Mouse (Mus musculus): ENCODE measurements around the gene Arhgef38. TPM values are rescaled to one million over a fixed set of nuclear protein-coding genes. Genes with fewer than 3 reads are reported as not detected.

The Arhgef38 gene
- polyA plus RNA-seq, 1 experiment from 2014 or later: not detected

DNA sequence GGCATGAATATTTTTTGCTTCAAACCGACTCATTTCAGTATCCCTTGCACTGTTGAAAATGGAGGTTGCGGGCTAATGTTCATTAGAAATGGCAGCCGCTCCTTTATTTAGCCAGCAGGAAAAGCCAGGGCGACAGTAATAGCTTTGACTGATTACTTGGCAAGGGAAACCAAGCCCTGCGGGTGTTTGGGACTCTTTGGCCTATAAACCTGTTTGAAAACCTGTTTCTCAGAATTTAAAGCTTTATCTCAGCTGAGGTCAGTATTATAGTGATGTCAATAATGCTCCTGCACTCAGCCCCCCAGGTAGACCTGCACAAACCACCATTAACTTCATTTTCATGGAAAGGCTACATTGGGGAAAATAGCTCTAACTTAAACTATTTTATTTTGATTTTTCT lies 76.5 kb downstream of the Arhgef38 start:
- H3K9me3 ChIP-seq (ENCODE audit: control insufficient read depth, low read length): no peaks in the 10 kb centered on the region
- ATAC-seq (replicated peaks; ENCODE audit: low FRiP score): no peak
- no peak overlapping the region for H3K9ac ChIP-seq (ENCODE audit: low read depth, low read length)
- H3K36me3 ChIP-seq (ENCODE audit: control insufficient read depth, insufficient read depth, low read length): no peaks in the 10 kb centered on the region
- no peak for DNase-seq (ENCODE audit: low spot score)
- 74% methylated on average over 5 of the region's 5 CpGs for WGBS
- no peak overlapping the region for H3K4me3 ChIP-seq (ENCODE audit: low read depth, low read length)
- H3K27me3 ChIP-seq (replicated peaks; ENCODE audit: control insufficient read depth, insufficient read depth, low read length): no peaks in the 10 kb centered on the region
- no peak overlapping the region for H3K27ac ChIP-seq (ENCODE audit: low read depth, low read length)
- H3K4me1 ChIP-seq (replicated peaks; ENCODE audit: control insufficient read depth, insufficient read depth, low read length): no peaks in the 10 kb centered on the region
- no peak overlapping the region for H3K4me2 ChIP-seq

DNA sequence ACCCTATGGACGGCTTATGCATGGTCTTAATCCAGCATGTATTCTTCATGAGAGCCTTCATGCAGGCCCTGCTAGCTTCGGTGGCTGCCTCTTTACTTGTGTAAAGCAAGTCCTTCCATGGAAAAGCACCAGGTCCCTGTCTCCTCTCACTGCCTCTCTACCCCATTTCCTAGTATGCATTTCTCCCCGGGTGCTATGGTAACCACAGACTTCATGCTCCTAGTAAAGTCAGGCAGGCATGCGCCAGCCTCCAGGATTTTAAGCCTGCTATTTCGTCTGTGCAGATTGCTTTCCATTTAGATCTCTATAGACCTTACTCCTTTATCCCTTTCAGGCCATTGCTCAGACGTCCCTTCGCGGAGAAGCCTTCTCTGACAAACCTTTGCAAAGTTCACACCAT lies 80.1 kb downstream of the Arhgef38 start:
- H3K36me3 ChIP-seq (ENCODE audit: control insufficient read depth, insufficient read depth, low read length): no peaks in the 10 kb centered on the region
- ATAC-seq (replicated peaks; ENCODE audit: low FRiP score) (no peak), DNase-seq (ENCODE audit: low spot score) (no peak)
- H3K27me3 ChIP-seq (replicated peaks; ENCODE audit: control insufficient read depth, insufficient read depth, low read length): no peaks in the 10 kb centered on the region
- WGBS: 80% methylated on average over 8 of the region's 8 CpGs
- no peak overlapping the region for H3K4me2 ChIP-seq
- H3K9ac ChIP-seq (ENCODE audit: low read depth, low read length): no peak overlapping the region
- no peaks in the 10 kb centered on the region for H3K9me3 ChIP-seq (ENCODE audit: control insufficient read depth, low read length)
- no peaks in the 10 kb centered on the region for H3K4me1 ChIP-seq (replicated peaks; ENCODE audit: control insufficient read depth, insufficient read depth, low read length)
- H3K27ac ChIP-seq (ENCODE audit: low read depth, low read length): no peak overlapping the region
- no peak overlapping the region for H3K4me3 ChIP-seq (ENCODE audit: low read depth, low read length)

- no peaks in the 10 kb centered on the region for H3K4me1 ChIP-seq (replicated peaks; ENCODE audit: control insufficient read depth, insufficient read depth, low read length)
- no peaks in the 10 kb centered on the region for H3K27me3 ChIP-seq (replicated peaks; ENCODE audit: control insufficient read depth, insufficient read depth, low read length)
- DNase-seq (ENCODE audit: low spot score) (no peak), ATAC-seq (replicated peaks; ENCODE audit: low FRiP score) (no peak)
- no peaks in the 10 kb centered on the region for H3K36me3 ChIP-seq (ENCODE audit: control insufficient read depth, insufficient read depth, low read length)
- whole genome bisulfite sequencing: 77% methylated on average over 6 of the region's 6 CpGs
- H3K27ac ChIP-seq (ENCODE audit: low read depth, low read length): no peak overlapping the region
- no peak overlapping the region for H3K4me2 ChIP-seq
- H3K9ac ChIP-seq (ENCODE audit: low read depth, low read length): no peak overlapping the region
- H3K4me3 ChIP-seq (ENCODE audit: low read depth, low read length): no peak overlapping the region
- no peaks in the 10 kb centered on the region for H3K9me3 ChIP-seq (ENCODE audit: control insufficient read depth, low read length)
Observed at GRCm38 (mm10) chr3:133153629-133154028, 81.1 kb downstream of the Arhgef38 start.

DNA sequence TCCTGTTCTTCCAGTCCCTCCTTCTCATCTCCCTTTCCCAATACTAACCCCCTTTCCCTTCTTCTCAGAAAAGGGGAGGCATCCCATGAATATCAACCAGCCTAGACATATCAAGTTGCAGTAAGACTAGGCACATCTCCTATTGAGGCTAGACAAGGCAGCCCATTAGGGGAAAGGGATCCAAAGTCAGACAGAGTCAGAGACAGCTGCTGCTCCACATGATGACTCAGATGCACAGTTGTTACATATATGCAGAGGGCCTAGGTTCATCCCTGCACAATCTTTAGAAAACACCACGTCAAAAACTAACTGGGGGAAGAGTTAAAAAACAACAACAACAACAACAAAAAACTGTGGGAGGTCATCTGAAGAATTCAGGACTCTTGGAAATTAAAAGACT lies 81.9 kb downstream of the Arhgef38 start:
- no peak overlapping the region for H3K4me2 ChIP-seq
- 53% methylated on average over 1 of the region's 1 CpGs for WGBS

GRCm38 (mm10) chr3:133151629-133152028 lies 83.1 kb downstream of the Arhgef38 start:
- Histone ChIP-seq H3K9me3 (ENCODE audit: control insufficient read depth, low read length) (no peaks in the 10 kb centered on the region), H3K4me1 (replicated peaks; ENCODE audit: control insufficient read depth, insufficient read depth, low read length) (no peaks in the 10 kb centered on the region), H3K36me3 (ENCODE audit: control insufficient read depth, insufficient read depth, low read length) (no peaks in the 10 kb centered on the region), H3K27me3 (replicated peaks; ENCODE audit: control insufficient read depth, insufficient read depth, low read length) (no peaks in the 10 kb centered on the region), H3K4me2 (no peak overlapping the region), H3K27ac (ENCODE audit: low read depth, low read length) (no peak overlapping the region), H3K4me3 (ENCODE audit: low read depth, low read length) (no peak overlapping the region), H3K9ac (ENCODE audit: low read depth, low read length) (no peak overlapping the region)
- WGBS: 69% methylated on average over 6 of the region's 6 CpGs
- ATAC-seq (replicated peaks; ENCODE audit: low FRiP score): peak; percentile 62
- no peak for DNase-seq (ENCODE audit: low spot score)

More for the DNA sequence above, 81.9 kb downstream of the Arhgef38 start:
- ATAC-seq (replicated peaks; ENCODE audit: low FRiP score) (no peak), DNase-seq (ENCODE audit: low spot score) (no peak)
- H3K9ac ChIP-seq (ENCODE audit: low read depth, low read length): no peak overlapping the region
- H3K27me3 ChIP-seq (replicated peaks; ENCODE audit: control insufficient read depth, insufficient read depth, low read length): no peaks in the 10 kb centered on the region
- H3K9me3 ChIP-seq (ENCODE audit: control insufficient read depth, low read length): no peaks in the 10 kb centered on the region
- H3K36me3 ChIP-seq (ENCODE audit: control insufficient read depth, insufficient read depth, low read length): no peaks in the 10 kb centered on the region
- no peaks in the 10 kb centered on the region for H3K4me1 ChIP-seq (replicated peaks; ENCODE audit: control insufficient read depth, insufficient read depth, low read length)
- no peak overlapping the region for H3K4me3 ChIP-seq (ENCODE audit: low read depth, low read length)
- no peak overlapping the region for H3K27ac ChIP-seq (ENCODE audit: low read depth, low read length)

GRCm38 (mm10) chr3:133144511-133145147 lies 90.1 kb downstream of the Arhgef38 start:
- DNase-seq (ENCODE audit: low spot score) (no peak), ATAC-seq (replicated peaks; ENCODE audit: low FRiP score) (no peak)
- H3K27me3 ChIP-seq (replicated peaks; ENCODE audit: control insufficient read depth, insufficient read depth, low read length): no peaks in the 10 kb centered on the region
- WGBS: 79% methylated on average over 6 of the region's 6 CpGs
- no peak overlapping the region for H3K4me2 ChIP-seq
- H3K9me3 ChIP-seq (ENCODE audit: control insufficient read depth, low read length): no peaks in the 10 kb centered on the region
- H3K4me3 ChIP-seq (ENCODE audit: low read depth, low read length): no peak overlapping the region
- H3K27ac ChIP-seq (ENCODE audit: low read depth, low read length): no peak overlapping the region
- no peaks in the 10 kb centered on the region for H3K4me1 ChIP-seq (replicated peaks; ENCODE audit: control insufficient read depth, insufficient read depth, low read length)
- no peak overlapping the region for H3K9ac ChIP-seq (ENCODE audit: low read depth, low read length)
- H3K36me3 ChIP-seq (ENCODE audit: control insufficient read depth, insufficient read depth, low read length): no peaks in the 10 kb centered on the region

GRCm38 (mm10) chr3:133141877-133142276 lies 92.9 kb downstream of the Arhgef38 start:
- H3K27ac ChIP-seq (ENCODE audit: low read depth, low read length): no peak overlapping the region
- no peaks in the 10 kb centered on the region for H3K9me3 ChIP-seq (ENCODE audit: control insufficient read depth, low read length)
- DNase-seq (ENCODE audit: low spot score): no peak
- 71% methylated on average over 6 of the region's 6 CpGs for WGBS
- no peak overlapping the region for H3K4me3 ChIP-seq (ENCODE audit: low read depth, low read length)
- no peaks in the 10 kb centered on the region for H3K27me3 ChIP-seq (replicated peaks; ENCODE audit: control insufficient read depth, insufficient read depth, low read length)
- no peaks in the 10 kb centered on the region for H3K4me1 ChIP-seq (replicated peaks; ENCODE audit: control insufficient read depth, insufficient read depth, low read length)
- no peaks in the 10 kb centered on the region for H3K36me3 ChIP-seq (ENCODE audit: control insufficient read depth, insufficient read depth, low read length)
- ATAC-seq (replicated peaks; ENCODE audit: low FRiP score): no peak
- H3K4me2 ChIP-seq: no peak overlapping the region
- no peak overlapping the region for H3K9ac ChIP-seq (ENCODE audit: low read depth, low read length)

DNA sequence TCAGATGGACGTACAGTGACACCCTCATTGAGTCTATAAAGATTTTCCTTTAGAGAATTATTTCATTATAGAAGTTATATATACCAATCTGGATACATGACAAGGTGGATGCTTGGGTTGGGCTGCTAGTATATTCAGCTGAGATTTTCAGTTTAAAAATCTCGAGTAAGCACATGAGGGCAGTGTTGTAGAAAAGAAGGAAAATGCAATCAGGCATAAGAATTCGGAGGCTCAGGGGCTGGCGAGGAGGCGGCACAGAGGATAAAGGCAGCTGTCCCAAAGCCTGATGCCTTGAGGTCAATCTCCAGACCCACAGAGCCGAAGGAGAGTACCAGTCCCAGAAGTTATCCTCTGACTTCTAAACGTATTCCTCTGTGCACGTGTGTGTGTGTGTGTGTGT lies 102.1 kb downstream of the Arhgef38 start:
- no peaks in the 10 kb centered on the region for H3K9me3 ChIP-seq (ENCODE audit: control insufficient read depth, low read length)
- no peak overlapping the region for H3K4me2 ChIP-seq
- H3K27me3 ChIP-seq (replicated peaks; ENCODE audit: control insufficient read depth, insufficient read depth, low read length): no peaks in the 10 kb centered on the region
- ATAC-seq (replicated peaks; ENCODE audit: low FRiP score) (no peak), DNase-seq (ENCODE audit: low spot score) (no peak)
- H3K27ac ChIP-seq (ENCODE audit: low read depth, low read length): no peak overlapping the region
- 79% methylated on average over 8 of the region's 8 CpGs for WGBS
- H3K36me3 ChIP-seq (ENCODE audit: control insufficient read depth, insufficient read depth, low read length): no peaks in the 10 kb centered on the region
- H3K4me3 ChIP-seq (ENCODE audit: low read depth, low read length): no peak overlapping the region
- H3K4me1 ChIP-seq (replicated peaks; ENCODE audit: control insufficient read depth, insufficient read depth, low read length): no peaks in the 10 kb centered on the region
- no peak overlapping the region for H3K9ac ChIP-seq (ENCODE audit: low read depth, low read length)

GRCm38 (mm10) chr3:133131372-133131771 lies 103.4 kb downstream of the Arhgef38 start:
- Histone ChIP-seq H3K36me3 (ENCODE audit: control insufficient read depth, insufficient read depth, low read length) (no peaks in the 10 kb centered on the region), H3K27me3 (replicated peaks; ENCODE audit: control insufficient read depth, insufficient read depth, low read length) (no peaks in the 10 kb centered on the region), H3K27ac (ENCODE audit: low read depth, low read length) (no peak overlapping the region), H3K4me2 (no peak overlapping the region), H3K9me3 (ENCODE audit: control insufficient read depth, low read length) (no peaks in the 10 kb centered on the region), H3K9ac (ENCODE audit: low read depth, low read length) (no peak overlapping the region), H3K4me3 (ENCODE audit: low read depth, low read length) (no peak overlapping the region), H3K4me1 (replicated peaks; ENCODE audit: control insufficient read depth, insufficient read depth, low read length) (no peaks in the 10 kb centered on the region)
- DNase-seq (ENCODE audit: low spot score) (no peak), ATAC-seq (replicated peaks; ENCODE audit: low FRiP score) (no peak)
- WGBS: 90% methylated on average over 5 of the region's 5 CpGs
